Mouse (Mus musculus): ENCODE data around the gene Setd1b.

- TF ChIP-seq CTCF (IDR thresholded peaks at IDR 0.05; ENCODE audit: control insufficient read depth, insufficient read depth, insufficient replicate concordance, low read depth, low read length) (no peak), POLR2A (IDR thresholded peaks at IDR 0.05; ENCODE audit: control insufficient read depth, low read depth, low read length) (no peak)
These were observed 50.7 kb downstream of the Setd1b start for GRCm38 (mm10) chr5:123192606-123193150.
